Mouse (Mus musculus): ENCODE results near the gene Cntnap1.

Gene Cntnap1

DNA sequence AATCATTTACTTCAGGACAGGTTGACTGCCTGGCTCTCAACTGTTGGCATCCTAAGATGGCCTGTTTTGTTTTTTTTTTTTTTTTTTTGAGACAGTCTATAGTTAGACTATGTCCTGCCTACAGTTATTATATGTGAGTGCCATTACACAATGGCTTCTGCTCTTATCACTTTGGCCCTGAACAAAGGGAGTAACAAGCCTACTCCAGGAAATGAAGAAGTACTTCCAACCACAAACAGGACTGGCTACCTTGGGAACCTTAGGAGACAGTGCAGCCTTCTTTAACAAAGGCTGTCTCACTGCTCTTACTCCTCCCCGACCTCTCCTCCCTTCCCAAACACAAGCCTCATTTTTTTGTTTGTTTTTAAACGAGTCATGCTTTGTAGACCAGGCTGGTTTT is 50.5 kb downstream of the Cntnap1 start:
- no peak for DNase-seq (ENCODE audit: low read depth, low spot score)

DNA sequence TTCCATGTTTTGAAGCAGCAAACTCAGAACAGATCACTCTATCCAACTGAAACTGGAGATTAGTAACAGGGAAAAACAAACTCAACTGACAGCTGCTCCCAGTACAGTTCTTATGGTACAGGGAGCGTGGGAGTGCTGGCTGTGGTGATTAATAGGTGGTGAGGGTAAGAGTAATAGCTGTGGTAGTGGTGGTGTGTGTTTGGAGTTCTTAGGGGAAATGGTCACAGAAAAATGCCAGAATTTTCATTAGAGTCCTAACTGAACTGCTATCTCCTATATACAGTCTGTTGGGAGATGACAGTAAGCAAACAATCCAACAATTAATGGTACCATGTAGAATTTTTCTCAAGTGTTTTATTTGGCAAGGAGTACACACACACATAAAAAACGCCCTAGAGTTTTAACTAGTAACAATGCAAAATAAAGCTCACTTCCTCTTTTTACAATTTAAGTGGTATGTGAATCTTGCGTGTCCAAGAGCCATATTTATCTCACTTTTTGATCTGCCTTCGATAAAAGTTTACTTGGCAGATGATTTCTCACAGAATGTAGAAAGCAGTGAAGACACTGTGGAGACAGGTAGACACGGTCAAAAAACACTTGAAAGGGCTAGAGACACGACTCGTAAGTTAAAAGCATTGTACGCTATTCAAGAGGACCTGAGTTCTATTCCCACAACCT is 51.1 kb downstream of the Cntnap1 start:
- no peak for DNase-seq (ENCODE audit: low read depth, low spot score)

DNA sequence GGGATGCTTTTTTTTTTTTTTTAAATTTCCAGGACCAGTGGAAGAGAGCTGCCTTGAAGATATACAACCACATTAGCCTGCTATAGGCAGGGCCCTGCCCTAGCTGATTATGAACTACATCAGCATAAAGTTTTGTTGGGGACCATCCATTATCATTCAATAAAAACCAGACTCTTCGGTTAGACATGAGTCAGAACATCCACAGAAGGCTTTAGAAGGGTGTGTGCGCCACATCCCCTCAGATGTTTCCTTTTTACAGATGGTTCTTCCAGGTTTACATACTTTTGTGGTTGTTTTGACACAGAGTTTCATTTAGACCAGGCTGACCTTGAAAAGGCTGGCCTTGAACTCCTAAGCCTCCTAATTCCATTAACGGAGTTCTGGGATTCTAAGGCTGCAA is 54.0 kb downstream of the Cntnap1 start:
- DNase-seq (ENCODE audit: low read depth, low spot score): no peak

DNA sequence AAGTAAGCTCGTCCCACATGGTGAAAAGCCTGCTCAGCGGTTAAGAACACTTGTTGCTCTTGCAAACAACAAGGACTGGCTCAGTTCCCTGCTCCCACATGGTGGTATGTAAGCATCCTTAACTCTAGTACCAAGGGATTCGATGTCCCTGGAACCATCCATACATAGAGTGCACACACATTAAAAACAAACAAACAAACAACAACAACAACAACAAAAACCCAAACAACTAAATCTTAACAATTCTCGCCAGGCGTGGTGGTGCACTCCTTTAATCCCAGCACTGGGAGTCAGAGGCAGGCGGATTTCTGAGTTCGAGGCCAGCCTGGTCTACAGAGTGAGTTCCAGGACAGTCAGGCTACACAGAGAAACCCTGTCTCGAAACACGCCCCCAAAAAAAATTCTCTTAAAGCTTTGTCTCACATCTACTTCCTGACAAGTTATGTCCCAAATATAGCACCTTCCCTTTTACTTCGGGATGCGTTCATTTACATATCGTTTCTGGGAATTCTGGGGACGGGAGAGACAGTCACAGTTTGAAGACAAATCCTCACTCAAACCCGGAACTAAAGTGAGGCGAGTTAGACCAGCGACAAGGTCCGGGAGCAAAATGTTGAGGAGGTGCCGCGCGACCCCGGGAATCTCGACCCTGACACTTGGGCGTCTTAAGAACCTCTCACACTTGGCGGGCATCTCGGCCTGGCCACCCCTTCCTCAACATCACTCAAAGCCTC is 55.2 kb downstream of the Cntnap1 start:
- peak; percentile 56 for DNase-seq (ENCODE audit: low read depth, low spot score)

DNA sequence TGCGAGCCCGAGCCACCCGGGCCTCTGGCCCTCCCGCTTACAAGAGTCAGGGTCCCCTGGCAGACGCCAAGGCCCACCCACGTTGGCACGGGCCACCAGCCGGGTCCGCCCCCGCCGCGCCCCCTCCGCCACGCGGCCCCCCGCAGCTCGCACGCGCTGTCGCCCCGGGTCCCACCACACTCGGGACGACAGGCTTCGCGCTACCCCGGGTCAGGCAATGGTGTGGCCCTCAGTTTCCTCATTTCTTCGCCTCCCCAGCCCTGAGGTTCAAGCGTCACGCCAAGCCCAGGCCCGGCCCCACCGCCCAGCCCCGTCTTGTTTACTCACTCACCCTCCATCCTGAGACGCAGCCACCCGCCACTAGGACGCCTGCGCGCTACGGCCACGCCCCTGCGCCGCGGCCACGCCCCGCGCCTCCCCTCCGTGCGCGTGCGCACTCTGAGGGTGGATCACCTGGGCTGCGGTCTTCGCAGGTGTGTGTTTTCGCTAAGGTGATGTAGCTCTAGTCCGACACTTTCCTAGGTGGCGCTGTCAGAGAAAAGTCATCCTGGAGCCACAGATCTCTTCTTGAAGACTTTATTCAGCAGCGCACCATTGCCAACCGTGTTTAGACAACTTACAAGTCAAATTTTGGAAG is 55.9 kb downstream of the Cntnap1 start, which contains the start of gene Ezh1:
Gene Ezh1, minus strand, starts transcription at position 399 of the 637 bp plus-strand sequence.
- DNase-seq (ENCODE audit: low read depth, low spot score): peak; percentile 96

DNA sequence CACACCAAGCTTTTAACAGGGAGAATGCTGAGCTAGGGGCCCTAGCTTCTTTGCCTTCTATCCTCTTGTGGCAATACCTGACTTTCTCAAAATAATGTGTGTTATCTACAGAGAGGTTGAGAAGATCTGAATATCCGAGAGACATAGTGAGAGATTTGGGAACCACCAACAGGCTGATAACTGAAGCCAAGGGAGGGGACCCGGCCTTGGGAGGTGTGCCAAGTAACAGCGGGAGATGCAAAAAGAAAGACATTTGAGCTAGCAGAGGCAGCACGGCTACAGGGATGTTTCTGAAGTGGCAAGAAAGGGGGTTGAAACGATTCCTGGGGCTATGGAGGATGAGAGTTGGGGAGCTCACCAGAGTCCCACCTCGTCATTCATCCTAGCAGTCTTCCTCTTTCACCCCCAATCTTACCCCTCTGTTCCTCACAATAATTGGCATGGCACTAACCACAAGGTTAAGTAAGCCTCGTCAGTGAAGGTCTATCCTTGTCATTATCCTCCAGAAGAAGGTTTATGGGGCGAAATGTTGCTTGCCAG is 59.1 kb downstream of the Cntnap1 start:
- DNase-seq (ENCODE audit: low read depth, low spot score): no peak

DNA sequence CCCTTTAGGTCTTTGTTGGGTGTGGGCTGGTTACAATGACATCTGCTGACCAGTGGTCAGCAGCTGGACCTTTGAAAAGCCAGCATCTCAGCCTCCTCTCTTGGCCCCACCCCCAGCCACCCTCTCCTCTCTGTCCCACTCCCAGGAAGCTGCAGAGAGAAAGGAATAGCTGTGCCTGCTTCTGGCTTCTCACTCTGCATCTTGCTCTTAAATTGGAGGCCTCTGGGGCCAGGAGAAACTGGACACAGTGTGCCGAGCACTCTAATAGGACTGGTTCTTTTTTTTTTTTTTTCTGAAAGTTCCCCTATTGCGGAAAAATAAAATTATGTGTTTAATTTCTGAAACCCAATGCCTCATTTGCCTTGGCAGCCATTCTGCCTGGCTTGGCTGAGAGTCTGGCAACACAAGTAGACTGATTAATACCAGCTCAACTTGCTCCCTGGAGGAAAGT is 59.8 kb downstream of the Cntnap1 start:
- no peak for DNase-seq (ENCODE audit: low read depth, low spot score)

DNA sequence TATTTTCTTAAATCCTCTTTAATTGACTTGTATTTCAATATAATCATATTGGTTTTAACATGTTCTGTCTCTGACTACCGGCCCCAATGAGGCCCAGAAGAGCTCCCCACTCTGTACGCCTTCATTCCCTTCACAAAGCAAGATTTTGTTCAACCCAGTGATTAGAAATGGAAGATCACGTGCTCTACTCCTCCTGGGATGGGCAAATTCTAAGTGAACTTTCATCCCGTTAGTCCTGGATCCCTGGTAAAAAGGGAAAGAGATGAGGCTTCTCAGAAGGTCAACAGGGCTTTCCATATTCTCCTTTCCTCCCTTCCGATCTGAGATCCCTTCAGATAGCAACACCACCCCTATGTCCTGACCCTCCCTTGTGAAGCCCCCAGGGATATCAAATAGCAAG is 60.2 kb downstream of the Cntnap1 start:
- no peak for DNase-seq (ENCODE audit: low read depth, low spot score)

DNA sequence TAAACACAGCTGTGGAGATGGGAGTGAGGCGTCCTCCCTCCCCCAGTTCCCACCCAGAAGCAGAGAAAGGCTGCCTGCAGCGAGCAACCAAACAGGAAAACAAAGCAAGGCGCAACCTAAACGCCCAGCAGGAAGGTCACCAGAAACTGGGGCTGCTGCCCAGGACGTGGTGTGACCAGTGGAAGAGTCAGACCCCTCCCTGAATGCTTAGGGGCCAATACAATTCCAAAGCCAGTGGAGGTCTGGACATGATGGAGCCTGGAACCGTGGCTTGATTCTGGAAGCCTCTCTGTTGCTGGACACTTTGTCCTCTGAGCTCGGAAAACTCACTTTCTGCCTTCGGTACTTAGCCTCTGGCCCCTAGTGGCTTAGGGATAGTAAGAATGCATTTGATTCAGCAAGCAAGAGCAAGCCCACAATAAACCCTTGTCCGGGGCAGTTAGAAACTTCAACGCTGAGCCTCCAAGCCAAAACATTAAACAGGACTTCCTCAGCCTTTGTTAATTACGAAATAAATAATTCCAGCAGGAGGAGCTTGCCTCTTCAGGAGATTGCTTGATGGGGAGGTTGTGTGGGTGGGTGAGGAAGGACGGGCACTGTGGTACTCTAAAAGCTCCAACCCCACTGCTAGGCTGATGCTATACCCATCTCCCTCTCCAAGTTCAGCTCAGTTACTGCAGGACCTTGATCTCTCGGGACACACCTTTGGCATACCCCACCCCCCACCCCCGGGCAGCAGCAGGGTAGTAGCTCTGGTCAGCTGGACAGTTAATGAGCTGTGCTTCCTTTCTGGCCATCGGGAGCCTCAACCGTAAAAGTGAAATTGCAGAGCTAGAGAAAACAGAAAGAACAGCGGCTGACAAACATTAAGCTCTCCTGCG is 60.9 kb downstream of the Cntnap1 start:
- no peak for DNase-seq (ENCODE audit: low read depth, low spot score)

DNA sequence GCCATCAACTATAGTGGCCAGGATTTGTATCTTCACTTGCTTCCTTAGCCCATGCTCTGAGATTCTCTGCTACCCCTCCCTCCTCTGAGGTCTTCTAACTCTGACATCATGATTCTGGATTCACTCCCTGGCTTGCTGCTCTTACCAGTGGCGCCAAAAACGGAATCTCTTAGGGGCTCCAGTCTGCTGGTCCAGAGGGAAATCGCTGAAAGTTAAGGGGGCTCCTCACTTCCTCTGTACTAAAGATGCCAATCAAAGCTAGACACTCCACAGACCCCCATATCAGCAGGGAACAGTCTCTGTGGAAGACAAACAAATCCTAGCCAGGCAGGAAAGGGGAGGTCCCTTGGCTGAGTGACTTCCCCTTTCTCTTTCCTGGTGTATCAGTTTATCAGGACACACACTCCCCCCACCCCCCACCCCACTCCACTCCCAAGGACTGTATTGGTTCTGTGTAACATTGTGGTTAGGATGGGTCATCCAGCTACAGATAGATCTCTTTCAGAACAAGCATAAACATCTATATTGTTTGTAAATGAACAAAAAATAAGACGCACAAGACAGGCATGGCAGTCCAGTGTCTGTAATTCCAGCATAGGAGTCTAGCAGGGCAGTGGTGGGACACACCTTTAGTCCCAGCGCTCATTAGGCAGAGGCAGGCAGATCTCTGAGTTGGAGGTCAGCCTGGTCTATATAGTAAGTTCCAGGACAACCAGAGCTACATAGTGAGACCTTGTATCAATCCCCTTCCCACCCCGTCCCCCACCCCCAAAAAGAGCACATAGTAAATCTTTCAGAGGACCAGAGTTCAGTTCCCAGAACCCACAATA is 61.9 kb downstream of the Cntnap1 start:
- DNase-seq (ENCODE audit: low read depth, low spot score): no peak

DNA sequence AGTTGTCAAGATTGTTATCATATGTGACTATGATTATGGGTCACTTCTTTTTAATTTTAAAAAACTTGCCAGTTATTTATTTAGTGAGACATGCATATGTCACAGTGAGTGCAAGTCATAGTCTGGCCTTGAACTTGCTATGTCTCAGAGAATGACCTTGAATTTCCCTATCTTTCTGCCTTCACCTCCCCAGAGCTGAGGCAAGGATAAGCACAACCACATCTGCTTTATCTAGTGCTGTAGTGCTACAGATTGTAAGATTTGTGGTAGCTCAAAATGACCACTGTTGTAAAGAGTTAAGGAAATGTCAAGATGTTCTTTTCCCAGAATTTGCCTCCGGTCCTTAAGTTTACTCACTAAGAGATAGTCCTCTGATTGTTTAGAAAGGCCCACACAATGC is 62.9 kb downstream of the Cntnap1 start:
- DNase-seq (ENCODE audit: low read depth, low spot score): no peak

DNA sequence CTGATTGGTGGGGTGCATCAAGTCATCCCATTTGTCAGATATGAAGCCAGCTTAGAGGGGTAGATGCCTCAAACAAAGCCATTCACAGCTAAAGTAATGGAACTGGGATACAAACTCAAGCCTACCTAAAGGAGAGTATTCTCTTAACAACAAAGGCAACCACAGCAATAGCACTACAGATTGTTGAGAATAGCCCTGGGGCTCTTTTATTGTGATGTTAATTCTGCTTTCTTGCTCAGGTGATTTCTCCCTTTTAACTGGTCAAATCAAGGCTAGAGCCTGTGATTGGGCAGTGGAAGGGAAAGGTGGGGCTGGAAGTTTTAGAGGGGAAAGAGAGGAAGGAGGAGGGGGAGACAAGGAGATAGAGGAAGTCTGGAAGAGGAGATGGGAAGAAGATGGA is 63.8 kb downstream of the Cntnap1 start:
- peak; percentile 94 for DNase-seq (ENCODE audit: low read depth, low spot score)

DNA sequence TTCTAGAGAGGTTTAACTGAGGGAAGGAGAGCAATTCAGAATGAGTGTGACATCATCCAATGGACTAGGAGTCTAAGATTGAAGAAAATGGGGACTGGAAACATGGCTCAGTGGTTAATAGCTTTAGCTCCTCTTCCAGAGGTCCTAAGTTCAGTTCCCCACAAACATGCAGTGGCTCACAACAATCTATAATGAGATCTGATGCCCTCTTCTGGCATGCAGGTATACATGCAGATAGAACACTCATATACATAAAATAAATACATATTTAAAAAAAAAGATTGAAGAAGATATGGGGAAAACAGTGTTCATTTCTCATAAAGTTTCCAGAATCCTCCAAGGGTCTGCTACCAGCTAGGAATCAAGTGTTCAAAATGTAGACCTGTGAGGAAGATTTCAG is 65.1 kb downstream of the Cntnap1 start:
- no peak for DNase-seq (ENCODE audit: low read depth, low spot score)

DNA sequence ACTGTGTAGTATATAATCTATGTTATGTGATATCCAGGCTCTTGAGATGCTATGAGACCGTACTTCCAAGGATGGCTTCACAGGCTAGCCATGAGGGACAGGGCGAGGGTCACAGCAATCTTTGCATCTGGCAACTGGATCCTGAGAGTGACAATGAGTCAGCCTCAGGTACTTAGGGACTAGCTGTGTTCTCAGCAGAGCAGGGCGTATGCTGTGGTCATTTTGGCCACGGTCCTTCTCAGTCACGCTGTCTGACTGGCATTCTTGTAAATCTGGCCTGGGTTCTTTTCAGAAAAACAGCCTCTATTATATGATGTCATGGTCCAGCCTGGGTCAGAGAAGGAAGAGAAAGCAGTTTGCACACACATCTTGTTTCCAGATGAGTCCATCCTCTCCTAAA is 66.5 kb downstream of the Cntnap1 start:
- no peak for DNase-seq (ENCODE audit: low read depth, low spot score)

DNA sequence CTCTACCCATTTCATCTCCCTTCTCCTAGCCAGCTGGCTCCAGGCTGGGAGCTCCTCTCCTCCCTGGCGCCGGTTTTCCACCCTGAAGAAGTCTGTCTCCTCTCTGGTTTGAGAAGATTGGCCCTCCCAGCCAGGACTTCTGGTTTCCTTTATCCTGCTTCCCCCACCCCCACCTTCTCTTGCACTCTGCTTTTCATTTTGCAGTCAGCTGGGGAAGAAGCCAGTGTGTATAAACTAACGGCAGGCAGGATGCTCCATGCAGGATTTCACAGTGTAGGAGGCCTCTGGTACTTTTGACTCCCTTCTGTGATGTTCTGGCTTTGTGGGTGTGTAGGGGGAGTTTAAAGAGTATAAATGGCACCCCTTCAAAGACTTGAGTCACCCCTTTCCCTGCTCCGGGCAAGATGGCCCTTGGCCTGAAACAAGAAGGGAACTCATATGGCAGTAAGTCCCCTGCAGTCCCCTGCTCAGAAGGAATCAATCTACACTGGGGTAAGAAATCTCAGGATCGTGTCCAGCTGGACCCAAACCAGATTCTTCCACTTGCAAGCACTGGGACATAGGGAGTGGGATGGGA is 67.8 kb downstream of the Cntnap1 start:
- DNase-seq (ENCODE audit: low read depth, low spot score): no peak
